Mouse (Mus musculus): Measurements from ENCODE around the gene Ctdsp2. TPM values are rescaled to one million over a fixed set of nuclear protein-coding genes. Genes with fewer than 3 reads are reported as not detected.

The Ctdsp2 gene
- total RNA-seq, 2 experiments from 2014 or later = 102 to 158 TPM

DNA sequence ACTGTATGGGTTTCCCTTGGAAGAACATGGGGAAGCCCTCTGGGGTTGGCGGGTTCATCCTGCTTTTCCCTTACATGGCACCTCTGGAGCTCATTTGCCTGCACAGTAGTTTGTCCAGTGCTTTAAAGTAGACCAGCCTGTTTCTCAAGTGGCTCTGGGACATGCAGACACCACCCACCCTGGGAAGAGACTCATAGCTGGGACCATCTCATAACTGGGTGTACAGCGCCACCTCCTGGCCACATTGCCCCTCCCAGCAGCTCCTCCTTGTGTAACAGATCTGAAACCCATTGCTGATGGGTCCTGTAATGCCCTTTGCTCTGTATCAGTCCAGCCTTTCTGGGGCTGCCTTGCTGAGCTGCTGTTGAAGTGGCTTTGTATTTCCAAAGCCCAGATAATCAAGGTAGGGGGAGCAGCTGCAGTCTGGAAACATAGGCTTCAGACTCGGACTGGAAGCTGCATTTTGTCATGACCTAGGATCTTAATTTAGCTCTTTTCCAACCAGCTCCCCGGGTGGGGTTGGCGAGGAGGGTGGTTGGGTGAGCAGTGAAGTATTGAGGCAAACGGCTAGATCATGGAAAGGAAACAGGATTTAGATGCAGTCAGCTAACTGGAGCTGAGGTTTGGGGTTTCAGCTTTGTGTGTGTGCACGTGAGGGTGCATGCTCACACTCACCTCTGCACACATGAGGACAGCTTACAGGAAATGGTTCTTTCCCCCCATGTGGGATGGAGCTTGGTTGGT, 12.0 kb downstream of the Ctdsp2 start:
- peak; percentile 92 for DNase-seq

DNA sequence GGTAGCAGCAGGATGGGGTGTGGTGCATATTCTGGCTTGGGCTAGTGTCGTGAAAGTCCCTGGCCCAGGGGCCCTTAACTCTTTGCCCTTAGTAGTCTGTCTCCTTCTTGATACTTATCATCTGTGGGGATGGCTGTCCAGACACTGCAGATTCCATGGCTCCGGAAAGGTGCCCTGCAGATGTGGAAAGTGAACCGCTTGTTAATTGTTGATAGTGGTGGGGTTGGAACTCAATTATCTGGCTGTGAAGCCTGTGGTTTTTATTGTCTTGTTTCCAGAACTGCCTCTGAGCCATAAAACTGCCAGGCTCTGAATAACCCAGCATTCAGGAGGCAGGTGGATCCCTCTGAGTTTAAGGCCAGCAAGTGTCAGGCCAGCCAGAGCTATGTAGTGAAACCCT, 13.2 kb downstream of the Ctdsp2 start:
- no peak for DNase-seq

DNA sequence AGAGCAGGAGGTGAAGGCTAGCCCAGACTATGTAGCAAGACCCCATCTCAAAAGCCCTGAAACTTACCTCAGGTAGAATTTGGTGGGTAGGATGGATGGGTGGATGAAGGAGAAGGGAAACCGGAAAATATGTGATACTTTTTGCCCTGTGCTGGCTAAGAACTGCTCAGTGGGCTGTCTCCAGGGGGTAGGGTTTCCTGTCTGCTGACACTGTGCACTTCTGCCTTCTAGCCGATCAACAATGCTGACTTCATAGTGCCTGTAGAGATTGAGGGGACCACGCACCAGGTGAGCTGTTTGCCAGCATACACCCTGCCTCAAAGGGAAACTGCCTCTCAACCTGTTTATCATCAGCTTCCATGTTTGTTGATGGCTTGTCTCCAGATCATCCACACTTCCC, 15.1 kb downstream of the Ctdsp2 start:
- no peak for DNase-seq

DNA sequence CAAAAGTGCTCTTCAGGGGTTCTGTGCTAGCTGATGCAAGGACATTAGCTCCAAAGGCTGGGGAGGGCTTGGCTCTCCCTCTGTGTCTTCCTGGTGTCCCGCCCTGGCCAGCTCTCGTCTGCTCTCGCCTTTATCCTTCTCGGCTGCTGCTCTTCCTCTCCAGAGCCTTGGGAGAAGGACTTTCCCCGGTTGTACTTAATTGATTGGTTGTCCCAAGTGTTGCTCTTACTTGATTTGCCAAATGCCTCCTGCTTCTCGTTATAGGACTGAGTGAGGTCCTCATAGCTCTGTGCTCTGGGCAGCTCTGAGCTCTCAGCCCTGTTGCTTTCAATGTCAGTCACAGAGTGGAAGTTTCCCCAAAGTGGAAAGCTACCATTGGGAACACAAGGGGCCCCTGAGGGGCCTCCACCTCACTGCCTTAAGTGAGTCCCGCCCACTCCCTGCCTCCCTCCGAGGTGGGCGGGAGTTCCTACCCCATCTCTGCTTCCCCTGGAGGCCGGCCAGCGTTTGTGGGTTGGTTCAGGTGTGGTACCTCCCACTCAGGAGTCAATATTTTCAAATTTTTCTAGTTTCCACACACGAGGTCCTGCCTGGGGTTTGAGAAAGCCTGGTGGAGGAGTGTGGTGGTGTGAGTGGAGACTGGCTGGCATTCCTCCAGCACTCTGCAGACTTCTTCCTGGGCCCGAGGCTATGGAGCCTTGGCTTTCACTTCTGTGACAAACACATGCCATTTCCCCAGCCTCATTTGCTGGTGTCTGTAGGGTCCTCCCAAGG, 19.0 kb downstream of the Ctdsp2 start:
- DNase-seq = no peak

DNA sequence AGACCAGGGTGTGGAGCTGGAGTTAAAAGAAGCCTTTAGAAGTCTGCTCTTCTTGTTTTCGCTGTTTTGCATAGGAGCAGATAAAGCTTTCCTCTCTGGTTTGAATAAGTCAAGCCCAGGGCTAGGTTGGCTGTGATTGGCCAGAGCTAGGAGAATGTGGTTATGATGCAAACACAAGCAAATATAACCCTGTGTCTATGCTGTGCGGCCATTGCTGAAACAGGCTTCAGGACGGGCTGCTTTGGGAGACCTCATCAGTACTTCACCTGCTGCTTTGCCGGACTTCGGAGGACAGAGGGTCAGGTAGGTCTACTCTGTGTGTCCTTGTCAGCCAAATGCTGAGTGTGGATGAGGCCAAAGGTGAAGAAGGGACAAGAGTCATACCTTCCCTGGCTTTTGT, 22.0 kb downstream of the Ctdsp2 start, which contains the start of gene Avil:
Gene Avil (plus strand): TSS at position 181 of the 400 bp plus-strand sequence.
- DNase-seq = no peak

DNA sequence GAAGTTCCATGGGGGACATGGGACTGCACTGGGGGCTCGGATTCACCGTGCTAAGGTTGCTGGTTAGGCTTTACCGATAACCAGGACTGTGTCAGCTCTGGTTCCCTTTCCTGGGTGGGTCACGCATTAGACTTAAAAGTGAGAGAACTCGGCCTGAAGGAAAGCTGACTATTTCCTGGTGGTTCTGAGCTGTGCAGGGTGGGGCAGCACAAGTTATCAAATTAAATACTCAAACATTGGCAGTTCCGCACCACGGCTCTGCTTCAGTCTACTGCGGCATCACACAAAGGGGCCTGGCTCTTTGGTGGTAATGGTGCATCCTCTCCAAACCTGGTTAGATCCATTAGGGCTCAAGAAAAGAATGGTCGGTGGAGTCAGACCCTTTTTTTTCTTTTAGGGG, 22.8 kb downstream of the Ctdsp2 start:
- no peak for DNase-seq

DNA sequence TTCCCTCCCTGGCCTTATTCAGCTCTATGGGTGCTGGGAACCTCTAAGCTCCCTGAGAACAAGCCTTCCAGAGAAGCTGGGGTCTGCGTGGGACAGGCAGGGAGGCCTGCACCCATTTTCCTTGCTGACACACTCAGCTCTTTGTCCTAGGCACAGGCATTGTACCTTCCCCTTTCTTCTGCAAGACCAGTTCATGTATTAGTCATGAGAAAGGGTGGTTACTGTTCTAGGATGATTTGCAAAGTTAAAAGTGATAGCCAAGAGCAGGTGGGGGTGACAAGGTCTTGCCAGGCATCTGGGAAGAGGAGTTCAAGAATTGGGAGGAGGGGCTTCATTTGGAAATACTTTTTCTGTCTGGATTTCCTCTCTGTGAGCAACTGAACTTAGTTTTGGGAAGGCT, 23.5 kb downstream of the Ctdsp2 start:
- no peak for DNase-seq

DNA sequence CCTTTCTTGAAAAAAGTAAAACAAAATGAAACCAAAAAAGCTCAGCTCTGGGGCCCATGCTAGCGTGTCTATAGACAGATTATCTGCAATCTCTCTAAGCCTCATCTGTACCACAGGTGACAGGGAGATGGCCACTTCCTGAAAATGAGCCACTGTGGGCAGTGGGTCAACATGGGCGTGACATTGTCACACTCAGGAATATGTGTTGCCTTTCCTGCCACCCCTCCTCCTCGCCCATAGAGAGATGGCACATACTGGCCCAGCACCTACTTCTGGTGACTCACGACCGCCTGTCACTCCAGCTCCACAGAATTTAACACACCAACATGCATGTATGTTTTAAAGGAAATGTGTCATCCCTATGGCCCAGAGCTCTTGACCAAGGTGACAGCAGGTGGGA, 24.2 kb downstream of the Ctdsp2 start:
- no peak for DNase-seq

DNA sequence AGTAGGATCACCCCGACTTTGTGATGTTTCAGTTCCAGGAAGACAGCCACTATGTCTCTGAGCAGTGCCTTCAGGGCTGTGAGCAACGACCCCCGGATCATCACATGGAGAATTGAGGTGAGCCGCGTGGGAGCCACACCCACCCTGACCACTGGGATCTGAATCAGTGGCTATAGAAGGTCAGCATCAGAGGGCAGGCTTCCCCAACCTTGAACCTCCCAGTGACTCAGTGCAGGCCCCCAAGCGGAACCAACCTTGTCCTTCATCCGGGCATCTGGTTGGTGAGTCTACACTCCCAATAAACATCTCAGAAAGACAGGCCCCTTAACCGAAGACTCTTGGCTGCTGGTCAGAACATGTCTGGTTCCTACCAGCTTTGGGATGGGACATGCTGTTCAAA, 24.8 kb downstream of the Ctdsp2 start:
- peak; percentile 79 to 84 for DNase-seq

DNA sequence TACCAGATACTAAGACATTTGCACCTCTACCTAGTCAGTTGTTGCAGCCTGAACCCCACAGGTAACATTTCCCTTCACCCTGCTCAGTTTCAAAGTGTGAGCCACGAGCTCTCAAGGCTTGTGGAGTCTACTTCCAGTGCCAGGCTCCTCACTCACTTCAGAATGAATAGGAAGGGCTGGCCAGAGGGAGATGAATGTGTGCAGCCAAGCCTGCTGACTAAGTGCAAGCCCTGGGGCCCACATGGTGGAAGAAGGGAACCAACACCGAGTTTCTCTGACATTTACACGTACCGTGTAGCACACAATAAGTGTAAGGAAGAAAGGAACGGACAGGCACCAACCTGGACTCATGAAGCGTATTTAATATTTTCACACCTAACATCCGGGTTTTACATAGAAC, 25.3 kb downstream of the Ctdsp2 start:
- peak in 1 of 2 experiments; percentile 36 for DNase-seq

DNA sequence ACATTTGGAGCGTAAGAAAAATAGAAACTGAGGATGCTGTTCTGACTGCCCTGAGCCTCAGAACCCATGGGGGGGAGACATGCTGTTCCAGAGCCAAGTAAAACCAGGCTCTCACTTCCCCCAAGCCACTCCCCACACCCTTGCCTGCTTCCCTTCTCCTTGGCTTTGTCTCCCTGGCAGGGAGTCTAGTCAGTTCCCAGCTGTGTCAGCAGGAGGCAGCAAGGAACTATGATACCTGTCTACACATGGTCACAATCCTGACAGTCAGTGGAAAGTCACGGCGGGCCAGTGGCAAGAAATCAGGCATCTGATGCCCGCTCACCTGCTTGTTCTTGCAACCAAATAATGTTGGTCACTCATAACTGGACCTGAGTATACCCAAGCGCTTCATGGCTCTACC, 38.0 kb downstream of the Ctdsp2 start:
- DNase-seq = no peak

DNA sequence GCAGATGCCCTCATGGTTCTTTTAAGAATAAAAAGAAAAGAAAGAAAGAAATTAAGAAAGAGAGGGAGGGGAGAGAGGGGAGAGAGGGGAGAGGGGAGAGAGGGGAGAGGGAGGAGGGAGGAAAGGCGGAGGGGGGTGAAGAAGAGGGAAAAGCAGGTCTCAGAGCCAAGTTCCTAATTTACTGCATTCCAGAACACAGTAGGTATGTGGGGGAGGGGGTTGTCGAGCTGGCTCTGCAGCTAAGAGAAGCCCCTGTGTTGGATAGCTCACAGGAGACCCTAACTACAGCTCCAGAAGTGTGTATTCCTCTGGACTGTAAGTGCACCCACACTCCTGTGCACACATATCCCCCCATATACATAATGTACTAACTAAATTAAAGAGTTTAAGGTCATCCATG, 38.6 kb downstream of the Ctdsp2 start:
- no peak for DNase-seq

DNA sequence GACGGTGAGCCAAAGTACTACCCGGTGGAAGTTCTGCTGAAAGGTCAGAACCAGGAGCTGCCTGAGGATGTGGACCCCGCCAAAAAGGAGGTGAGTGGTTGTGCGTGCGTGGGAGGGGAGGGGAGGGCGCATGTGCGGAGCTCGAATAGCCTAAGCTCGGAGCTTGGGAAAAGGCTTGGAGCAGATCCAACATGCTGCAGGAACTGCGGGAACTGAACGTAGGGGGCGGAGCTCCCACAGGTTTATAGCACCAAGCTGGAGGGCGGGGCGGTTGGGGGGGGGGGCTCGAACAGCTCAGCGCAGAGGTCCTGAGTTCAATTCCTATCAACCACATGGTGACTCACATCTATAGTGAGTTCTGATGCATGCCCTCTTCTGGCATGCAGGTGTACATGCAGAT, 39.9 kb downstream of the Ctdsp2 start:
- no peak for DNase-seq

DNA sequence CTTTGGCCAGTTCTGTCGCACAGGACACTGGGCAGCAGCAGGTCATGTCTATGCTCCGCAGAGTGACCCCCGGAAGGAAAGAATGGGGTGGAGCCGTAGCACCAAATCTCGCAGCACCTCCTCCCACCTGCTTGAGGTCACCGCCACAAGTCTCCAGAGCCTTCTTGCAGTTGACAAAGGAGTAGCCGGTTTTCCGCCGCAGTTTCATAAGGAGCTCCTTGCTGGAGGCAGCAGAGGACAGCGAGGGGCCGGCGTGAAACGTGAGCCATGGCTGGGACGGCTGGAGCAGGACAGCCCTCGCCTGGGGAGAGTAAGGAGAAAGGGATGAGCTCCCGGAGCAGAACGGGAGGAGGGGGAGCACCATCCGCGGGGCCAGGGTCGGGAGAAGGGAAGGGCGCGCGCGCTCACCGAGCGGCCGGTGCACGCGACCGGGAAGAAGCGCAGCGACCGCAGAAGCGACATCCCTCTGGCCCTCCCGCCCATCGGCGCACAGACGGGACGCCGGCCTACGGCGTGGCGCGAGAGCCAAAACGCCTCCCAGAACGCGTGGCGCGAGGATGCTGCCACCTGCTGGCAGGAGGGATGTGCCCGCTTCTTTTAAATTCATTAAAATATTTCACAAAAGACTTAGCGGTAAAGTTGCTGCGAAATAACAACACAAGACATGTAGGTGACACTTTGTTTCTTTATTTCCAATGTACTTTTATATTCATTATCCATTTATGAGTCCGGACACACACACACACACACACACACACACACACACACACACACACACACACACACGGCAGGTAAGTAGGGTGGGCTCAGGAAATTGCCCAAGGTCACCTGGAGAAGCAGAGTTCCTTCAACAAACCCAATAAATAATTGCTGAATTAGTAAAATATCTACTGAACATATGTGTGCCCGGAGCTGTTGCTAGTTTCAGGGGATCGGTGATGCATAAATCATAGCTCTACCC, 52.1 kb downstream of the Ctdsp2 start, which contains the start of gene Tsfm:
Gene Tsfm (minus strand): TSS at position 505 of the 961 bp plus-strand sequence.
- DNase-seq = peak; percentile 95 to 96

DNA sequence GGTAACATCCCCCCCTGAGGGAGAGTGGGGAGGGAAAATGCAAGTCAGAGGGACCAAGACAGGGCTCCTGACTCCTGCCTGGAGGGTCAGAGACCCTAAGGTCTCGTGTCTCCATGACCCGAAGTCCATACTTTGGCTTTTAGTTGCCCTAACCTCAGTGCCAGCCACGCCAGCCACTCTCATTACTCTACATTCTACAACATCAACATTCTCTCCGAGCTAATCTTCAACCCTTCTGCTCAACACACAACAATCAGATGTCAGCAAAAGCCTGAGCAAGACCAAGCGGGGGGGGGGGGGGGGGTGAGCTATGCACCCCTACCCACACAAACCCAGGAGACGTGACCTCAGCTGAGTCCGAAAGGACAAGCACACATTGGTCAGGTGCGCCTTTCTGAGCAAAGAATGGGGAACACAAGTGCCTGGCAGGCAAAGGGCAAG, 54.8 kb downstream of the Ctdsp2 start:
- no peak for DNase-seq

DNA sequence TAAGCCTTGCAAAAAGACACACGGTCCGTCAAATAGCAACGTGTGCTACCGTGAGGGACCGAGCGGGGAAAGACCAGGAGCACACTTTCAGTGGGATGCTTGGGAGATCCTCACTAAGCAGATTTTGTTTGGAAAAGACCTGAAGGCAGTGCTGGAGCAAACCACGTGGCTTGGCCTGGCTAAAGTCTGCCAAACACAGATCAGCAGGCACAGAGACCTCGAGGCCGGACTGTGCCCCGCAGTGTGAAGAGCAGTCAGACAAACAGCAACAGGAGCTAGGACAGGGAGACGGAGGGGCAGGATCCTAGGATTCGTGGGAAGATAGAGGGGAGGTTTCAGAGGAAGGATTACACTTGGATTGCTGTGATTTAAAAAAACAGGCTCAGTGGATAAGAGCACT, 57.8 kb downstream of the Ctdsp2 start:
- DNase-seq = no peak

DNA sequence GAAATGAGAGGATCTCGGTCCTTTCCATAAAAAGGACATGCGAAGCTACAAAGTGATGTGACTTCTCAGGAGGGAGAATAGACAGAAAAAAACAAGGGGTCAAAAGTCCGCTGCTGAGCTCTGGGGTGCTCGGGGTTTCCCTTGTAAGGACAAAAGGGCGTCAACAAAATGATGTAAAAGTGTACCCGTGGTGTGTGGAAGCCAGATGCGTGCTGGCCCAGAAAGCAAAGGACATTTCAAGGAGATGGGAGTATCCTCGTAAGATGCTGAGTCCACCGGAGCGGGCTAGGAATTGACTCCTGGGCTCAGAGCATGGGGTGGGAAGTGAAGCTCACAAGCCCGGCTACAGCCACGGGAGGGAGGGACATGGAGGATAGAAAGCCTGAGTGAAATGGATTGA, 59.1 kb downstream of the Ctdsp2 start:
- no peak for DNase-seq

DNA sequence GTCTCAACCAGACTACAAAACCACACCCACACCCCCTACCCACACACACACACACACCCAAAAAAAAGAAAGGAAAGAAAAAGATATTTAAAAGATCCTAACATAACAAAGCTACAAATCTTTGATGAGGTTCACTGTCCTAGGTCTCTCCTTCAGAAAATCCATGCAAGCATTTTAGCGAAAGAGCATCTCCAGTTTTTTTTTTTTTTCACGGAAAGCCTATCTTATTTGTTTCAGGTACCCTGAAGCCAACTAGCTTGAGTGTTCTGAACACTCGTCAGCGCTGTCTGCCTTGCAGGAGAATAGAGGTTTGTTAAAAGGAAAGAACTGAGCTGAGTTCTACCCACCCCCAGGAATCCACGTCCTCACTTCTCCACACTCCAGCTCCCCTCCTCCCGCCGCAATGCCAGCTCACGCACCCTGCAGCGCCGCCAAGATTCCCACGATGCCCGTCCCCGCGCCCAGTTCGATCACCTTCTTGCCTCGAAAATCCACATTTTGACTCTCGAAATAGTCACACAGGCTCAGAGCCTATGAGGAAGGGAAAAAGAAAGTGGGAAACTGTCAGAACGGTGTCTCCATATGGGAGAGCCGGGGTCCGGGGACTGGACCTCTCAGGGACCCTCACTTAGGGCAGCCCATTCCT, 62.2 kb downstream of the Ctdsp2 start:
- DNase-seq = peak; percentile 39 to 40

DNA sequence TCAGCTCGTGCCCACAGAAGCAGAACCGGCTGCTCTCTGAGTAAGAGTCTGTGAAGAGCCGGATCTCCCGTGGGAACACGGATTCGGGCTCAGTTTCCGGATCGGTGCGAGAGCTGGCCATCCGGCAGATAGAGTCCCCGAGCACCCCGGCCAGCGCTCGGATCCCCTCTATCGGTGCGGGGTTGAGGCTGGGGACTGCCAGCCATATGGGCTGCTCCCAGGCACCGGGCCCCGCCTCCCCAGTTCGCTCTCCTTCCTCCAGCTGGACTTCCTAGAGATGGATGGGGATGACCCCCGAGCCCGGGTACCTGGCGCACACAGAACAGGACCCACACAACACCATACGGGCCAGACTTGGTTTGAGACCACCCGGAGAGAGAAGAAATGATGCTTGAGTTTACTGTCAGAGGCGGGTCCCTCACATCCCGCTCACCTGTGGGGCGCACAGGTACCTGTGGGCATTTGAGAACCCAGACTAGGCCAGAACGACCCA, 62.8 kb downstream of the Ctdsp2 start, which contains the start of the genes Mettl1 and Eef1akmt3:
Gene Mettl1 (plus strand): TSS at position 141 of the 493 bp plus-strand sequence.
Gene Eef1akmt3 (minus strand): TSS at position 240 of the 493 bp plus-strand sequence.
- DNase-seq = peak; percentile 45 to 69

DNA sequence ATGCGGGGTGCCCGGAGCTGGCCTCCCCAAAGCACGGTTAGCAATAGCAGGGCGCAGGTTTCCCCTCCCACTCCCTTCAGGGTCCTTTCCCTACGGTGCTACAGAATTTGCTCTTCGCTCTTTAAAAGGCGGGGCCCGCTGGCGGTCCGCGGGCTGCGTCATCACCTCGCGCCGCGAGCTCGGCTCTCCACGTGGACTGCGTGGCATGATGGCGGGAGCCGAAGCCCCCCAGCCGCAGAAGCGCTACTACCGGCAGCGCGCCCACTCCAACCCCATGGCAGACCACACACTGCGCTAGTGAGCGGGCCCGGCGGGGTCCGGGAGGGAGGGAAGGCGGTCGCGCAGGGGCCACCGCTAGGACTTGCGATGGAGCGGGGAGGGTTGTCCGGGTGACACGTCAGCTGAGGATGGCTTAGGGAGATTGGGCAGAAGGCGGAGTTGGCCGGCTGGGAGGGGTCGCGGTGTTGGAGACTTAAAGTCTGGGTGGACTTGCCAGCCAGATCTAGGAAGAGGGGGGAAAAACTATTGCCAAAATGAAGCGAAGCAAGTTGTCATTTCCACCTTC, 63.3 kb downstream of the Ctdsp2 start:
- DNase-seq = peak; percentile 89 to 93
